Mouse (Mus musculus) liver, adult 2 months (tissue): ENCODE measurements around the gene Filip1l. TPM values are rescaled to one million over a fixed set of nuclear protein-coding genes. Genes with fewer than 3 reads are reported as not detected.
A peak's percentile ranks its signal among the peaks of the same experiment; 100 is the strongest.

ENCODE experiments used
- DNase-seq: peaks from one replicate; pipeline ENCODE4 v3.0.0-alpha.2; 2011; ENCODE audit warnings: low read depth, low spot score; ENCODE audit errors: extremely low read depth
- H3K27ac ChIP-seq: fragments of 200-500 bp; replicated peaks from 2 replicates; pipeline ENCODE4 v1.5.1; 2012; ENCODE audit warnings: low read depth, mild to moderate bottlenecking, control low read depth, inconsistent platforms, low read length; ENCODE audit not compliant: insufficient read depth
- H3K27me3 ChIP-seq: fragments of 200-500 bp; 2 replicates; pipeline ENCODE4 v1.6.1; 2012; ENCODE audit warnings: mild to moderate bottlenecking, moderate library complexity, low read length, inconsistent platforms; ENCODE audit not compliant: control insufficient read depth, insufficient read depth
- H3K36me3 ChIP-seq: fragments of 200-500 bp; 2 replicates; pipeline ENCODE4 v1.6.1; 2012; ENCODE audit warnings: low read length, inconsistent platforms; ENCODE audit not compliant: control insufficient read depth, insufficient read depth
- H3K4me1 ChIP-seq: fragments of 200-500 bp; 2 replicates; pipeline ENCODE4 v1.6.1; 2011; ENCODE audit warnings: low read length; ENCODE audit not compliant: control insufficient read depth, insufficient read depth
- H3K4me3 ChIP-seq: fragments of 200-500 bp; 2 replicates; pipeline ENCODE4 v1.5.1; 2011; ENCODE audit warnings: low read depth, mild to moderate bottlenecking, control low read depth, low read length, moderate library complexity; ENCODE audit not compliant: insufficient read depth
- H3K79me2 ChIP-seq: fragments of 200-500 bp; 2 replicates; pipeline ENCODE4 v1.6.1; 2012; ENCODE audit warnings: inconsistent platforms, mild to moderate bottlenecking, low read length, moderate library complexity; ENCODE audit not compliant: control insufficient read depth, insufficient read depth
- H3K9ac ChIP-seq: fragments of 200-500 bp; 2 replicates; pipeline ENCODE4 v1.6.1; 2012; ENCODE audit warnings: low read depth, mild to moderate bottlenecking, control low read depth, inconsistent platforms, low read length
- CTCF ChIP-seq: fragments of 200-500 bp; IDR thresholded peaks from 2 replicates; pipeline ENCODE4 v1.5.1; 2011; ENCODE audit warnings: low read depth, low read length, control low read depth
- POLR2A ChIP-seq: fragments of 200-500 bp; IDR thresholded peaks from 2 replicates; pipeline ENCODE4 v1.6.1; 2011; ENCODE audit warnings: low read length, control low read depth; ENCODE audit not compliant: insufficient read depth; ENCODE audit errors: extremely low read depth
- WGBS: fragments of 180-500 bp; shearing (Covaris S2); methylation state at CpG from one replicate; pipeline ENCODE4 v1.1.7; 2018; 5-methylcytosine and 5-hydroxymethylcytosine counted together
- polyA plus RNA-seq: library from polyadenylated mRNA; depleted of rRNA; stranded (reverse); fragments of >200 nt; gene quantifications from 2 replicates; pipeline ENCODE4 v1.2.3, GENCODE M21; 2012
- total RNA-seq: library from RNA; depleted of rRNA; stranded (reverse); fragments of >200 nt; gene quantifications from 2 replicates; pipeline ENCODE4 v1.2.3, GENCODE M21; 2014

Gene Filip1l
- total and polyA plus RNA-seq, 2 experiments: 0.82 to 2.9 TPM

GRCm38 (mm10) chr16:57488661-57489060 is 135.8 kb downstream of the Filip1l start:
- H3K9ac ChIP-seq: no peak overlapping the region
- no peaks in the 10 kb centered on the region for H3K4me1 ChIP-seq
- TF ChIP-seq CTCF: no peak
- TF ChIP-seq POLR2A: no peak
- H3K36me3 ChIP-seq: no peaks in the 10 kb centered on the region
- no peak overlapping the region for H3K27ac ChIP-seq
- DNase-seq: no peak
- H3K27me3 ChIP-seq: no peaks in the 10 kb centered on the region
- H3K4me3 ChIP-seq: no peak overlapping the region
- no peaks in the 10 kb centered on the region for H3K79me2 ChIP-seq

GRCm38 (mm10) chr16:57490691-57491090 is 137.8 kb downstream of the Filip1l start:
- Histone ChIP-seq H3K4me3 (no peak overlapping the region), H3K9ac (no peak overlapping the region), H3K4me1 (no peaks in the 10 kb centered on the region), H3K79me2 (no peaks in the 10 kb centered on the region), H3K36me3 (no peaks in the 10 kb centered on the region), H3K27ac (no peak overlapping the region), H3K27me3 (no peaks in the 10 kb centered on the region)
- WGBS: 96% methylated on average over 8 of the region's 8 CpGs
- no peak for DNase-seq
- no peak for TF ChIP-seq POLR2A
- no peak for TF ChIP-seq CTCF

GRCm38 (mm10) chr16:57491853-57492252 is 139.0 kb downstream of the Filip1l start:
- no peaks in the 10 kb centered on the region for H3K4me1 ChIP-seq
- H3K79me2 ChIP-seq: no peaks in the 10 kb centered on the region
- TF ChIP-seq CTCF: no peak
- no peak for TF ChIP-seq POLR2A
- no peak overlapping the region for H3K27ac ChIP-seq
- H3K9ac ChIP-seq: no peak overlapping the region
- no peak for DNase-seq
- H3K27me3 ChIP-seq: no peaks in the 10 kb centered on the region
- WGBS: 94% methylated on average over 4 of the region's 4 CpGs
- no peaks in the 10 kb centered on the region for H3K36me3 ChIP-seq
- H3K4me3 ChIP-seq: no peak overlapping the region

GRCm38 (mm10) chr16:57495476-57496203 is 142.7 kb downstream of the Filip1l start:
- DNase-seq: no peak
- Histone ChIP-seq H3K27ac (no peak overlapping the region), H3K36me3 (no peaks in the 10 kb centered on the region), H3K27me3 (no peaks in the 10 kb centered on the region), H3K4me3 (no peak overlapping the region), H3K4me1 (no peaks in the 10 kb centered on the region), H3K9ac (no peak overlapping the region), H3K79me2 (no peaks in the 10 kb centered on the region)
- TF ChIP-seq POLR2A: no peak
- TF ChIP-seq CTCF: no peak
- 76% methylated on average over 10 of the region's 10 CpGs for WGBS

- Histone ChIP-seq H3K4me1 (no peaks in the 10 kb centered on the region), H3K9ac (no peak overlapping the region), H3K27me3 (no peaks in the 10 kb centered on the region), H3K36me3 (no peaks in the 10 kb centered on the region), H3K4me3 (no peak overlapping the region), H3K79me2 (no peaks in the 10 kb centered on the region), H3K27ac (no peak overlapping the region)
- TF ChIP-seq CTCF (no peak), POLR2A (no peak)
- 90% methylated on average over 10 of the region's 10 CpGs for WGBS
- no peak for DNase-seq
Measured at GRCm38 (mm10) chr16:57496437-57497173, 143.7 kb downstream of the Filip1l start.

- no peaks in the 10 kb centered on the region for H3K36me3 ChIP-seq
- no peaks in the 10 kb centered on the region for H3K27me3 ChIP-seq
- TF ChIP-seq CTCF (no peak), POLR2A (no peak)
- H3K9ac ChIP-seq: no peak overlapping the region
- peak; percentile 18 for DNase-seq
- H3K4me1 ChIP-seq: no peaks in the 10 kb centered on the region
- 78% methylated on average over 3 of the region's 3 CpGs for WGBS
- no peak overlapping the region for H3K27ac ChIP-seq
- H3K4me3 ChIP-seq: no peak overlapping the region
- no peaks in the 10 kb centered on the region for H3K79me2 ChIP-seq
Measured at GRCm38 (mm10) chr16:57500851-57501250, 148.0 kb downstream of the Filip1l start.
